Mouse (Mus musculus): ENCODE data around the gene Hist1h2ah.

GRCm38 (mm10) chr13:21998412-21998811, 37.0 kb downstream of the Hist1h2ah start:
- no peak for TF ChIP-seq POLR2A (IDR thresholded peaks at IDR 0.05; ENCODE audit: extremely low read depth, insufficient read depth, low read length)
- TF ChIP-seq CTCF (IDR thresholded peaks at IDR 0.05; ENCODE audit: low read depth, low read length) = no peak
